Mouse (Mus musculus) lung, embryonic 16.5 days (tissue): ENCODE data around the gene Fam83f. TPM values are rescaled to one million over a fixed set of nuclear protein-coding genes. Genes with fewer than 3 reads are reported as not detected.
A peak's percentile ranks its signal among the peaks of the same experiment; 100 is the strongest.

Experiments used
- ATAC-seq: fragments of 200-750 bp; cut with Nextera tagmentation; 2 replicates; pipeline ENCODE4 v1.8.0; 2017; ENCODE audit warnings: low read depth, mild to moderate bottlenecking, moderate library complexity
- H3K27ac ChIP-seq: fragments of 300-500 bp; sonication (generic); 2 replicates; pipeline ENCODE4 v1.5.1; 2014; ENCODE audit warnings: mild to moderate bottlenecking, control low read depth, low read length
- H3K27me3 ChIP-seq: fragments of 300-500 bp; sonication (generic); 2 replicates; pipeline ENCODE4 v1.6.1; 2014; ENCODE audit warnings: low read depth, low read length, mixed read lengths; ENCODE audit not compliant: control insufficient read depth, insufficient read depth
- H3K36me3 ChIP-seq: fragments of 300-500 bp; sonication (generic); 2 replicates; pipeline ENCODE4 v1.6.1; 2014; ENCODE audit warnings: low read length; ENCODE audit not compliant: control insufficient read depth, insufficient read depth
- H3K4me1 ChIP-seq: fragments of 300-500 bp; sonication (generic); replicated peaks from 2 replicates; pipeline ENCODE4 v1.6.1; 2014; ENCODE audit warnings: low read length, mixed read lengths; ENCODE audit not compliant: control insufficient read depth, insufficient read depth
- H3K4me2 ChIP-seq: fragments of 300-500 bp; sonication (generic); 2 replicates; pipeline ENCODE4 v1.6.1; 2014; ENCODE audit warnings: low read depth, low read length, control low read depth
- H3K4me3 ChIP-seq: fragments of 300-500 bp; sonication (generic); 2 replicates; pipeline ENCODE4 v1.5.1; 2014; ENCODE audit warnings: mild to moderate bottlenecking, low read length, control low read depth
- H3K9ac ChIP-seq: fragments of 300-500 bp; sonication (generic); 2 replicates; pipeline ENCODE4 v1.6.1; 2014; ENCODE audit warnings: low read length, control low read depth
- H3K9me3 ChIP-seq: fragments of 300-500 bp; sonication (generic); 2 replicates; pipeline ENCODE4 v1.6.1; 2016; ENCODE audit warnings: low read length; ENCODE audit not compliant: control insufficient read depth
- WGBS: fragments of 180-500 bp; shearing (Covaris S2); extraction: QIAGEN DNeasy Blood & Tissue Kit; methylation state at CpG from one replicate; pipeline ENCODE4 v1.1.7; 2014; 5-methylcytosine and 5-hydroxymethylcytosine counted together
- polyA plus RNA-seq: library from polyadenylated mRNA; unstranded; fragments of >200 nt; fragmentation: Nextera tagmentation; extraction: Ambion mirVana; gene quantifications from 2 replicates; pipeline ENCODE4 v1.2.1, GENCODE M21; 2015

Fam83f gene
- polyA plus RNA-seq, 1 experiment from 2014 or later = 1.3 TPM

- H3K4me1 ChIP-seq = peaks cover 17% of the 10 kb centered on the region
- H3K9me3 ChIP-seq = no peaks in the 10 kb centered on the region
- no peak for ATAC-seq
- WGBS = 62% methylated on average over 4 of the region's 4 CpGs
- no peak overlapping the region for H3K4me3 ChIP-seq
- no peak overlapping the region for H3K27ac ChIP-seq
- H3K9ac ChIP-seq = no peak overlapping the region
- no peaks in the 10 kb centered on the region for H3K36me3 ChIP-seq
- H3K27me3 ChIP-seq = no peaks in the 10 kb centered on the region
- H3K4me2 ChIP-seq = no peak overlapping the region
Observed at GRCm38 (mm10) chr15:80681466-80681881, 9.8 kb downstream of the Fam83f start.

- peaks cover 17% of the 10 kb centered on the region for H3K4me1 ChIP-seq
- no peak for ATAC-seq
Observed at GRCm38 (mm10) chr15:80682343-80682742, 10.7 kb downstream of the Fam83f start.

GRCm38 (mm10) chr15:80683151-80683550 lies 11.5 kb downstream of the Fam83f start:
- Histone ChIP-seq H3K4me3 (no peak overlapping the region), H3K4me2 (no peak overlapping the region), H3K36me3 (no peaks in the 10 kb centered on the region), H3K27ac (no peak overlapping the region), H3K4me1 (peaks cover 17% of the 10 kb centered on the region), H3K9ac (no peak overlapping the region), H3K27me3 (no peaks in the 10 kb centered on the region), H3K9me3 (no peaks in the 10 kb centered on the region)
- WGBS = 51% methylated on average over 6 of the region's 6 CpGs
- ATAC-seq = no peak

More at GRCm38 (mm10) chr15:80682343-80682742, 10.7 kb downstream of the Fam83f start:
- Histone ChIP-seq H3K27me3 (no peaks in the 10 kb centered on the region), H3K4me3 (no peak overlapping the region), H3K4me2 (no peak overlapping the region), H3K9ac (no peak overlapping the region), H3K9me3 (no peaks in the 10 kb centered on the region), H3K27ac (no peak overlapping the region), H3K36me3 (no peaks in the 10 kb centered on the region)
- 81% methylated on average over 8 of the region's 8 CpGs for WGBS

GRCm38 (mm10) chr15:80683990-80684389 lies 12.3 kb downstream of the Fam83f start:
- H3K27me3 ChIP-seq = no peaks in the 10 kb centered on the region
- no peak for ATAC-seq
- H3K4me2 ChIP-seq = no peak overlapping the region
- no peak overlapping the region for H3K9ac ChIP-seq
- H3K4me1 ChIP-seq = peaks cover 17% of the 10 kb centered on the region
- H3K9me3 ChIP-seq = no peaks in the 10 kb centered on the region
- no peak overlapping the region for H3K4me3 ChIP-seq
- H3K36me3 ChIP-seq = no peaks in the 10 kb centered on the region
- no peak overlapping the region for H3K27ac ChIP-seq
- WGBS = 66% methylated on average over 3 of the region's 3 CpGs

- H3K27ac ChIP-seq = no peak overlapping the region
- H3K27me3 ChIP-seq = no peaks in the 10 kb centered on the region
- no peak overlapping the region for H3K9ac ChIP-seq
- H3K36me3 ChIP-seq = no peaks in the 10 kb centered on the region
- H3K4me3 ChIP-seq = no peak overlapping the region
- WGBS = 30% methylated on average over 8 of the region's 8 CpGs
- 0 out of 2 replicates have a peak, but pooled peaks have one; percentile 41 for ATAC-seq
- no peak overlapping the region for H3K4me2 ChIP-seq
- H3K4me1 ChIP-seq = peaks cover 9% of the 10 kb centered on the region; the same call in 1 of the 2 replicates
- H3K9me3 ChIP-seq = no peaks in the 10 kb centered on the region
Observed at GRCm38 (mm10) chr15:80684786-80685602, 13.3 kb downstream of the Fam83f start.

- H3K4me2 ChIP-seq = no peak overlapping the region
- H3K9ac ChIP-seq = no peak overlapping the region
- H3K4me3 ChIP-seq = no peak overlapping the region
- 41% methylated on average over 7 of the region's 7 CpGs for WGBS
- H3K27me3 ChIP-seq = no peaks in the 10 kb centered on the region
- no peak overlapping the region for H3K27ac ChIP-seq
- peaks cover 7% of the 10 kb centered on the region; the same call in 1 of the 2 replicates for H3K4me1 ChIP-seq
- ATAC-seq = no peak
- no peaks in the 10 kb centered on the region for H3K9me3 ChIP-seq
- no peaks in the 10 kb centered on the region for H3K36me3 ChIP-seq
Observed at GRCm38 (mm10) chr15:80685603-80685895, 13.9 kb downstream of the Fam83f start.

- Histone ChIP-seq H3K9me3 (no peaks in the 10 kb centered on the region), H3K36me3 (no peaks in the 10 kb centered on the region), H3K4me3 (no peak overlapping the region), H3K4me2 (no peak overlapping the region), H3K27me3 (no peaks in the 10 kb centered on the region), H3K27ac (no peak overlapping the region), H3K4me1 (no peaks in the 10 kb centered on the region), H3K9ac (no peak overlapping the region)
- WGBS = 39% methylated on average over 7 of the region's 7 CpGs
- no peak for ATAC-seq
Observed at GRCm38 (mm10) chr15:80688536-80688935, 16.9 kb downstream of the Fam83f start.

- no peaks in the 10 kb centered on the region for H3K36me3 ChIP-seq
- no peak overlapping the region for H3K4me3 ChIP-seq
- ATAC-seq = no peak
- no peaks in the 10 kb centered on the region for H3K4me1 ChIP-seq
- H3K4me2 ChIP-seq = no peak overlapping the region
- no peaks in the 10 kb centered on the region for H3K9me3 ChIP-seq
- H3K27me3 ChIP-seq = no peaks in the 10 kb centered on the region
- no peak overlapping the region for H3K27ac ChIP-seq
- WGBS = 39% methylated on average over 3 of the region's 3 CpGs
- no peak overlapping the region for H3K9ac ChIP-seq
Observed at GRCm38 (mm10) chr15:80693492-80693891, 21.8 kb downstream of the Fam83f start.

- 23% methylated on average over 11 of the region's 11 CpGs for WGBS
- no peak overlapping the region for H3K4me3 ChIP-seq
- no peaks in the 10 kb centered on the region for H3K27me3 ChIP-seq
- no peak overlapping the region for H3K27ac ChIP-seq
- no peaks in the 10 kb centered on the region for H3K36me3 ChIP-seq
- H3K9me3 ChIP-seq = no peaks in the 10 kb centered on the region
- no peak overlapping the region for H3K9ac ChIP-seq
- no peak; the same call in 1 of the 2 replicates for ATAC-seq
- no peak overlapping the region for H3K4me2 ChIP-seq
- H3K4me1 ChIP-seq = no peaks in the 10 kb centered on the region
Observed at GRCm38 (mm10) chr15:80694125-80694910, 22.7 kb downstream of the Fam83f start.
